Mouse (Mus musculus): ENCODE data around the gene Vsig10.
A peak's percentile ranks its signal among the peaks of the same experiment; 100 is the strongest.

Gene Vsig10

GRCm38 (mm10) chr5:117303691-117304579 is 14.9 kb upstream of the Vsig10 start:
- DNase-seq (ENCODE audit: low read depth), result no peak

DNA sequence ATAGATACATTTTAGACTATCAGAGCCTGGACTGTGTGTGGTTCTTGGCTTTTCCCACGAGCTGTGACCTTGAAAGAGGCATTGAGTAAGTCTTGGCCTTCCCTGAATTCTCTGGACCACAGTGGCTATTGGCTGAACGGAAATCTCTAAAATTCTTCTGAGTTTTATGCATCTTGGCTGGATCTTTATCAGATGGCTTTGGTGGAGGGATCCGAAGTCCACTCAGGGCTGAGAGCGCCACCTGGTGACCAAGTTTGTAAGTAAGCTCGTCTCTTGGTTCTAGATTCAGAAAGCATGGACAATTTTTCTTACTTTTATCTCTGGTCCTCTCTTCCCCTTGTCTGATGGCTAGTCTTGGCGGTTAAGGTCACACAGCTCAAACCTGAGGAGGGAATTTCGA is 13.9 kb upstream of the Vsig10 start:
- peak; percentile 95 for DNase-seq (ENCODE audit: low read depth)

GRCm38 (mm10) chr5:117305754-117306153 is 13.1 kb upstream of the Vsig10 start:
- no peak for DNase-seq (ENCODE audit: low read depth)

- DNase-seq (ENCODE audit: low read depth), result no peak
Observed at GRCm38 (mm10) chr5:117306826-117307225, 12.1 kb upstream of the Vsig10 start.

DNA sequence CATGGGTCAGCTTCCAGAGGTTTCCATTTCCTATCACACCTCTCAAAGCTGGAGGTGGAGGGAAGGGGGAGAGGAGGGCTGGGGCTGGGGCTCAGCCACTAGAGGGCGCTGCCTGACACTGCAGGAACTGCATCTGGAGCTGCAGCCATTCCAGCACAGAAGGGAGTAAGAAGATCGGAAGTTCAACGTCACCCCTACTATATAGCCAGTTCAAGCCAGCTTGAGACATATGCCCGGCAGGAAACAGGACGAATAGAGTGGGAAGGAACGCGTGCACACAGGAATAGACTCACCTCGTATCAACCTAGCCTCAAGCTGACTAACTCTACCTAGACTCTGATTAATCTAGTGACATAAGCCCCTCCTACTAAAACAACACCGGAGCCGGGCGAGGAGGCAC is 11.2 kb upstream of the Vsig10 start:
- DNase-seq (ENCODE audit: low read depth), result peak; percentile 80

DNA sequence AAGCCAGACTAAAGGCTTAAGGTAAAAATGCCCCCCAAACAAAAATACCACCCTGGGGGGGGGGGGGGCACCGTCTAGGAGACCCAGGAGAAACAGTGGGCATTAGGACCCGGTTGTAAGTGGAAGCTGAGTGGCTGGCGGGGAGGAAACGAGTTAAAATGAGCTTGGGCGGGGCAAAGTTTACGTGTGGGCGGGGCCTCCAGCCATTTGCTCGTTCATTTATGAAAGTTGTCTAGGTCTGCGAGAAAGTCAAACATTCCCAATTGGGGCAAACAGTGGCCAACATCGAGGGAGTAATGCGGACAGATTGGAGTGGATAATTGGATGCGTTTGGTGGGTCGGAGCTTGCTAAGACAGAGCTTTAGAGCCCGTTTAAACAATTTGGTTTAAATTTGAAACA is 5.5 kb upstream of the Vsig10 start:
- peak; percentile 78 for DNase-seq (ENCODE audit: low read depth)

- peak; percentile 45 for DNase-seq (ENCODE audit: low read depth)
Observed at GRCm38 (mm10) chr5:117313909-117314308, 5.0 kb upstream of the Vsig10 start.

DNA sequence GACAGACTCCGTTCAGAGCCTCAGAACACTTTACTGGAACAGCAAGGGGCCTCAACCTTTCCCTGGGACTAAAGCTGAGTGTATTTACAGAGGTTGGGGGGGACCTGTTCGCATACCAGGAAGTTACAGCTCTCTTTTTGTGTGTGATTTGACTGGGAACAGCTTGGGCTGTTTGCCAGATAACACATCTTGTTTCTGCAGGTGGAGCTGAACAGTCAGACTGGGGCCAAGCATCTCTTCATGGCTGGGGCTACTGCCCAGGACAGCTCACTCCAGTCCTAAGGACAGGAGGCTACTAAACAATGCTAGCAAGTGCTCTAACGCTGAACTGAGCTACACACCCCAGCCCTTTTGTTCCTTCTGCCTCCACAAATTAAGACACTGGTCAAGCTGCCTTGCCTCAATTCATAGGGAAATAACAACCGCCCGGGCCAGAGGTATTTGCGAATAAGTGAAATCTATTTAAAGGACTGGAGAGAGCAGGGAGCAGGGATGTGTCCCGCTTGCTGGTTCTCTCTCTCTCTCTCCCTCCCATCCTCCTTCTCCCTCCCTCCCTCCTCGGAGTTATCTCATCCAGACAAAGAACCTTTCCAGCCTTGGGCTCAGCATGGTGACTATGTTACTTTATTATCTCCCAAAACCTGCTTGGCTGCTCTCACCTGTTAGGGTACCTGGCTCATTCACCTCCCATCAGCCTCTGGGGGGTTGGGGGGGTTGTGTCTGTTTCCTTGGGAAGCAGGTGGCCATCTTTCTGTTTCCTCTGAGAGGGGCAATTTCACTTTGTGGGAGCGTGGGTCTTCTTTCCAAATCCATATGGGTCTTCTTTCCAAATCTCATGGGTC is 4.1 kb upstream of the Vsig10 start:
- DNase-seq (ENCODE audit: low read depth), result peak; percentile 29

GRCm38 (mm10) chr5:117323751-117324150 is 4.9 kb downstream of the Vsig10 start:
- no peak for DNase-seq (ENCODE audit: low read depth)

DNA sequence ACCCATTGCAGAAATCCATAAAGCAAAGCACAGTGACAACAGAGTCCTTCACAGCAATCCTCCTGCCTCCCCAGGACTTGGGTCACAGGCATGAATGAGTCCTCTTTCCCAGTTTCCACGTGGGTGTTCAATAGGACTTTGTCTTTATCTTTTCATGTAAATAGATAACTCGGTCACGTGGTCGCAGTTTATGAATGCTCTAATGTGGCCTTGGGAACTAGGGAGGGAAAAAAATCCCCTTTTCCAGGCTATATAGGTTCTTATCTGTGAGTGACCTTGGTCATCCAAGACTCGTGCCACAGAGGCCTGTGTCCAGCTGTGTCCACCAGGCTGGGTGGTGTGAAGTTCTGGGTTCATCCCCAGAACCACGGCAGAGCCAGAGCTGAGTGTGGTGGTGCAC is 7.5 kb downstream of the Vsig10 start:
- no peak for DNase-seq (ENCODE audit: low read depth)

DNA sequence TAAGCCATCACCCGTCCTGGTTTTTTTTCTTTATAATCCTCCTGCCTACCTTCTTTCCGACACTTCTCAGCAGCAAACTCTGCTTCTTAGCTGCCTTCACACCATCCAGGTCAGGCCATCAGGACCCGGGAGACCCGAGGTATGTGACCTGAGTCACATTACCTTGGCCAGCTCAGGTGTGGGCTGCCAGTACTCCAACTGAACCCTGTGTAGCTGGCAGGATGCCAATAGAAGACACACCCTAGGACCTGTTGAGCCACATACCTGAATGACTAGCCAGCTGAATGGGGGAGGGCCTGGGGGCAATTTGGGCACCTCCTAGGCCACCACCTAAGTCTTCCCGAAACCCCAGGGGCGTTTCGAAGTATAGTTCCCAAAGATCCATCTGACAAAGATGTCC is 11.6 kb downstream of the Vsig10 start:
- DNase-seq (ENCODE audit: low read depth), result no peak

DNA sequence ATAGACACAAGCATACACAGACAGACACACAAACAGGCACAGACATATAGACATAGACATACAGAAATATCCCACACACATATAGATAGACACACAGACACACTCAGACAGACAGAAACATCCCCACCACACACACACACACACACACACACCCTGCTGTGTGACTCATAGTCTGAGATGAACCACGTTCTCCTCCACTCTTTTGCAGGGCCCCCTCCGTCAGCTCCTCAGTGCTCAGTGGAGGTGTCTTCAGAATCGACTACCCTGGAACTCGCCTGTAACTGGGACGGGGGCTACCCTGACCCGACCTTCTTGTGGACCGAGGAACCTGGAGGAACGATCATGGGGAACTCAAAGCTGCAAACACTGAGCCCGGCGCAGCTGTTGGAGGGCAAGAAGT is 19.1 kb downstream of the Vsig10 start:
- DNase-seq (ENCODE audit: low read depth), result no peak

DNA sequence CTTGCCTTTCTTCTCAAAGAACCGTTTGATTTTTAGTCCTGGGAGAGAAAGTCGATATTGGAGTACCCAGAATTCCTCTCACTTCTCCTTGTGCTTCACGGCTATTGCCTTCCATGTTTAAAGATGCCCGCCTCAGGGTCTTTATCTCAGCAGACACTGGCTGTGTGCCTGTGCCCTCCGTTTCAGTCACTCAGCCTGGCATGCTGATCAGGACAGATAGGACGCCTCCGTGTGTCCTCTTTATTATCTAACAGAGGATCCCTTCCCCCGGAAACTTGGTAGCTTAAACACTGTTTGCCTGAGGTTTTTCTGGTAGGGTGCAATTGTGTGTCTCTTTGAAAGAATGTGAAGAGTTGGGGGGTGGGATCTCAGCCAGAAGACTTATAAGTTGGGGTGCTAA is 19.6 kb downstream of the Vsig10 start:
- DNase-seq (ENCODE audit: low read depth), result no peak

DNA sequence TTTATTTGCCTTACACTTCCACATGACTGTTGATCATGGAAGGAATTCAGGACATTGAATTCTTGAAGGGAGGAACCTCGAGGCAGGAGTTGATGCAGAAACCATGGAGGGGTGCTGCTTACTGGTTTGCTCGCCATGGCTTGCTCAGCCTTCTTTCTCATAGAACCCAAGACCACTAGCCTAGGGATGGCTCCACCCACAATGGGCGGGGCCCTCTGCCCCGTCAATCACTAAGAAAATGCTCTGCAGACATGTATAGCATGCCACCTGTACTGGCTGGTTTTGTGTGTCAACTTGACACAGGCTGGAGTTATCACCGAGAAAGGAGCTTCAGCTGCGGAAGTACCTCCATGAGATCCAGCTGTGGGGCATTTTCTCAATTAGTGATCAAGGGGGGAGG is 21.2 kb downstream of the Vsig10 start:
- no peak for DNase-seq (ENCODE audit: low read depth)

DNA sequence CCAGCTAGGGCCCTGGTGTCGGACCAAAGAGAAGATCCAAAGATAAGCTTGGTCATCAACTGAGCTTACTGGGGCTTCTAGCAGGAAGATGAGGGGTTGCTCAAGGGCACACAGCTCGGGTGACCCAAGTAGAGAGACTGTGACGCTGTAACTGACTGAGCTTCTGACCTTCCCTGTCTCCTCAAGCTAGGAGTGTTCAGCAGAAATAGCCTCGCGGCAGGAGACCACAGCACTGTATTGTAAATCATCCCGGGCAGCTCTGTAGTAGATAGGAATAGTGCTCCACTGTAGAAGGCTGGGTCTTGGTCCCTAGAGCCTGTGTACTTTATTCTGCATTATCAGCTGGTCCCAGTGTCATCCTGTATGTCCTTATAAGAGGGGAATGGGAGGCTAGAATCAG is 23.0 kb downstream of the Vsig10 start:
- DNase-seq (ENCODE audit: low read depth), result no peak

GRCm38 (mm10) chr5:117344496-117344895 is 25.6 kb downstream of the Vsig10 start:
- DNase-seq (ENCODE audit: low read depth), result peak; percentile 51

GRCm38 (mm10) chr5:117345432-117345976 is 26.6 kb downstream of the Vsig10 start:
- no peak for DNase-seq (ENCODE audit: low read depth)

DNA sequence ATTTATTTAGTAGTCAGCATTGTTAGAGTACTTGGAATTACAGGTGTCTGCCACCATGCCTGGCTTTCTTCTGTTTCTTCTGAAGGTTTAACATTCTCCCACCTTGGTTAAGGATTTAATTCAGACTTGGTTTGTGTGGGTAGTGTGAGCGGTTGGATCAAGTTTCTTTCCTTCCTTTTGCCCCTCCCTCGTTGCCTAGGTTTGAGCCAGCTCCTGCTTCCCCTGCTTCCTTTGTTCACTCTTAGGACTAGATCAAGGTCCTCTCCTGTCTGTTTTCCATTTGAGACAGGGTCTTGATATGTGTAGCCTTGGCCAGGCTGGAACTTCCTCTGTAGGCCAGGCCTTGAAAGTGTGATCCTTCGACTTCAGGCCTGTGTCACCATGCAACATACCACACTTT is 27.4 kb downstream of the Vsig10 start:
- DNase-seq (ENCODE audit: low read depth), result no peak

DNA sequence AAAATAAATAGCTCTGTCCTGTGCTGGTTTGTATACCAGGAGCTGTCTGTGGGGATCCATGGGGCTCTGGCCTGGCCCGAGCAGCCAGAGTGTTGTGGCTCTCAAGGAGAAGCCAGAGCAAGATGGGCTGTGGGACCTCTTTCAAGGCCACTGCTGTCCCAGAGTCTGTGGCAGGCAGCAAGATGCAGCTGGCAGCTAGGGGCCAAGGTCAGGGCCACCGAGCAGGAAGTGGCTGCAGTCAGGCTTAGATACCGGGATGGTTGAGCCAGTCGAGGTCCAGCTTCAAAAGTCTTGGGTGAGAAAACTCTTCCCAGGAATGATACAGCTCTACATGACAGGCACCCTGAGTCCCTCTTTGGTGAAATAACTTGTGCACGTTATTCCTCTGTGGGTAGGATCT is 28.1 kb downstream of the Vsig10 start:
- DNase-seq (ENCODE audit: low read depth), result no peak

GRCm38 (mm10) chr5:117347838-117348237 is 29.0 kb downstream of the Vsig10 start:
- no peak for DNase-seq (ENCODE audit: low read depth)

DNA sequence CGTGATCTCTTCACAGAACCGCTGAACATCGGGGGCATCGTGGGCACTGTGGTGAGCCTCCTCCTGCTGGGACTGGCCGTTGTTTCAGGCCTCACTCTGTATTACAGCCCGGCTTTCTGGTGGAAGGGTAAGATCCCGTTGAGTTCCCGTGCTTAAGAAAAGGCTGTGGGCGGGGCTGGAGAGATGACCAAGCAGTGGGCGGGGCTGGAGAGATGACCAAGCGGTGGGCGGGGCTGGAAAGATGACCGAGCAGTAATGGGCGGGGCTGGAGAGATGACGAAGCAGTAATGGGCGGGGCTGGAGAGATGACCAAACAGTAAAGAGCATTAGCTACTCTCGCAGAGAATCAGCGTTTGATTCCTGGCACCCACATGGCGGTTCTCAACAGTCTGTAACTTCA is 29.4 kb downstream of the Vsig10 start:
- peak; percentile 25 for DNase-seq (ENCODE audit: low read depth)

DNA sequence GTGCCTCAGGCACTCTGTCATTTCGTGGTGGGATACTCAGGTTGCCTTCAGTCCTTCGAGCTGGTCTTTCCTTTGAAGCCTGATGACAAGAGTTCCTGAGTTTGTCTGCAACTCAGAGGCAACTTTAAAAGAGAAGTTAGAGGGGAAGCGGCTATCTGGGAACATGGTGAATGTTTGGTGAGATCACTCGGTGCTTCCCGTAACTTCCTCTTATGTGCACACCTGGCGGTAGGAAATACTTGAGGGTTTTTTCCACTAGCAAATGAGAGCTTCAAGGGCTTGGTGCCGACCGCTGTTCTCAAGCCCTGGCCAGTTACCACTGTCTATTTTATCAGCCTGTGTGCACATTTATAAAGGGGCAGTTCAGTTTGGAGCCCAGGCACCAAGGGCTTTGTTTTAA is 35.2 kb downstream of the Vsig10 start:
- no peak for DNase-seq (ENCODE audit: low read depth)

Data from NIH3T3 (cell line).